Mouse (Mus musculus): Measurements from ENCODE around the gene Rps16. TPM values are rescaled to one million over a fixed set of nuclear protein-coding genes. Genes with fewer than 3 reads are reported as not detected.
A peak's percentile ranks its signal among the peaks of the same experiment; 100 is the strongest.

Rps16 gene
- polyA plus RNA-seq, 1 experiment from 2014 or later, result 531 TPM

DNA sequence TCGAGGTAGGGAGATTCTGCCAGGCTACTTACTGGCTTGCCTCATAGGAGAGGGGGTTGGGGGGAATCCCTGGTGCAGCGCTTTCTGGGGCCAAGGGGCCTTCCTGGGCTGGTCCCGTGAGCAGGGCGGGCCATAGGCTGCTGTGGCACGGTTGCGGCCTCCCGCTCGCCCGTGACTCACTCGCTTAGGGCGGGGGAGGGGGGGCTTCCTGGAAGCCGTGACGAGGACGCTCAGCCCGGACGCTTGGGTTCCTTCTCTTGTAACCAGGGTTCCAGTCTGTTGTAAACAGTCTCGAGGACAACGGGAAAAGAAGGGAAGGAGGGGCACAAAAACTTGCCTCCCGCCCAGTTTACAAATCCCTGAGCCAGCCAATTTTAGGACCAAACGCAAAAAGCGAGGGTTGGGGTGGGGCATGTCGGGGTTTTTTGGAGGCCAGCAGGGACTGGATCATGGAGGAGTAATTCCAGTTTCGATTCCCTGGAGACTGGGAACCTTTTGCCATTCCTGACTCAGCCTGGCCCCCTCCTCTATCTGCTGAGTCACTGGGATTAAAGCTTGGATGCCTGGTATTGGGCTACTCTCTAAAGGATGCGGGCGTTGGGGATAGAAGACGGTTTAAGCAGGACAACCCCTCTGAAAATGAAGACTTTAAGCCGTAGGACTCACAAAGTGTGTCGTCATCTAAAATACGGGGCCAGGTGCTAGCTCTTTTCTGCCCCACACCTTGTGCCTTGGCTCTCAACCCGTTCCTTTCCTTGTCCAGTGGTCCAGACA lies 30.8 kb downstream of the Rps16 start:
- peak overlapping the region; percentile 50 for H3K9ac ChIP-seq (ENCODE audit: low read depth, low read length)
- H3K4me1 ChIP-seq (ENCODE audit: control insufficient read depth, low read depth, low read length), result peaks cover 92% of the 10 kb centered on the region
- under 1% methylated on average over 30 of the region's 30 CpGs for WGBS (ENCODE audit: insufficient replicate concordance)
- ATAC-seq (ENCODE audit: low read depth), result peak; percentile 22
- H3K4me3 ChIP-seq (ENCODE audit: low read depth, low read length), result peak overlapping the region; percentile 58
- H3K27ac ChIP-seq (ENCODE audit: low read length), result peak overlapping the region; percentile 97
- no peaks in the 10 kb centered on the region for H3K9me3 ChIP-seq (replicated peaks; ENCODE audit: control insufficient read depth, low read length)
- H3K4me2 ChIP-seq (ENCODE audit: low read depth, low read length), result peak overlapping the region; percentile 96
- H3K27me3 ChIP-seq (ENCODE audit: control insufficient read depth, insufficient read depth, low read depth, low read length), result no peaks in the 10 kb centered on the region
- H3K36me3 ChIP-seq (ENCODE audit: control insufficient read depth, insufficient read depth), result peaks cover 4% of the 10 kb centered on the region; the same call in 1 of the 2 replicates

DNA sequence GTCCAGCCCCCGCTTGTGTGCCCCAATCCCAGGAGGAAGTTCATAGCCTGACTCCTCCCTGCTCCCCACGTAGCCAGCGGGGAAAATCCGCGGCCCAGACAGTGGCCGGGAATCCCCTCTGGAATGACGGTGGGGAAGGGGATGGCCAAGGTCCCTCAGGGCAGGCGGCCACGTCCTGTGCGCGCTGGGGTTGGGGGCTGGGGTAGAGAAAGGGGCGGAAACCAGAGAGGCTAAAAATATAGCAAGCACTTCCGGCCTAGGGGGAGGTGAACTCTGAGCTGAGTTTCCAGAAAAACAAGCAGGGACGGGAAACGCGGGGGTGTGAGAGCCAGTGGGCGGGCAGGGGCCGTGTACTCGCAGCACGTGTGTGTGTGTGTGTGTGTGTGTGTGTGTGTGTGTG lies 31.5 kb downstream of the Rps16 start:
- H3K27me3 ChIP-seq (ENCODE audit: control insufficient read depth, insufficient read depth, low read depth, low read length), result no peaks in the 10 kb centered on the region
- H3K9me3 ChIP-seq (replicated peaks; ENCODE audit: control insufficient read depth, low read length), result no peaks in the 10 kb centered on the region
- H3K4me2 ChIP-seq (ENCODE audit: low read depth, low read length), result peak overlapping the region; percentile 96
- ATAC-seq (ENCODE audit: low read depth), result peak; percentile 19
- H3K27ac ChIP-seq (ENCODE audit: low read length), result peak overlapping the region; percentile 97
- under 1% methylated on average over 20 of the region's 20 CpGs for WGBS (ENCODE audit: insufficient replicate concordance)
- peaks cover 89% of the 10 kb centered on the region for H3K4me1 ChIP-seq (ENCODE audit: control insufficient read depth, low read depth, low read length)
- peaks cover 4% of the 10 kb centered on the region; the same call in 1 of the 2 replicates for H3K36me3 ChIP-seq (ENCODE audit: control insufficient read depth, insufficient read depth)
- peak overlapping the region; percentile 50 for H3K9ac ChIP-seq (ENCODE audit: low read depth, low read length)
- peak overlapping the region; percentile 58 for H3K4me3 ChIP-seq (ENCODE audit: low read depth, low read length)

DNA sequence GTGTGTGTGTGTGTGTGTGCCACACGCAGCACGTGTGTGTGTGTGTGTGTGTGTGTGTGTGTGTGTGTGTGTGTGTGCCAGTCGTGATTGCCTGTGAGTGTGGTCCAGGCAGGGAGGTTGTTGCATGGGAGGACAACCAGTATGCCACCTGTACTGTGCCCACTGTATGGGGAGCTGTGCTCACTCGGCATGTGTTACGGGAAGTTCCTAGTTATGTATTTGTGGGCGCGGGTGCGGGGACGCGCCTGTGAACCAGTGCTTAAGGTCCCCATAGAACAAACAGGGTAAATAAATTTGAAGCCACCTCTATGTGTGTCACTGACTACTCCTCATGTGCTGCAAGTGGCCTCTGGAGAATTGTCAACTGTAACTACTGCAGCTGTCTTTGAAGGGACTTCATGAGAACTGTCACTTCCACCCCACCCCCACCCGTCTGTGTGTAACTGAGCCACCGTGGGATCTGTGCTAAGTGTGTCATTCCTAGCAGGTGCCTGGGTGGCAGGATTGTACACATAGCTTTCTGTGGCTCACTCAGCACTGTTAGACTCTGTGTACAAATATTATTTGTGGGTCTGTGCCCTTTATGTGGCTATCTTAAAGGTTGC lies 32.0 kb downstream of the Rps16 start:
- H3K4me3 ChIP-seq (ENCODE audit: low read depth, low read length), result peak overlapping the region; percentile 58
- peak overlapping the region; percentile 97 for H3K27ac ChIP-seq (ENCODE audit: low read length)
- peak overlapping the region; percentile 50 for H3K9ac ChIP-seq (ENCODE audit: low read depth, low read length)
- H3K4me2 ChIP-seq (ENCODE audit: low read depth, low read length), result peak overlapping the region; percentile 96
- no peaks in the 10 kb centered on the region for H3K9me3 ChIP-seq (replicated peaks; ENCODE audit: control insufficient read depth, low read length)
- no peaks in the 10 kb centered on the region for H3K27me3 ChIP-seq (ENCODE audit: control insufficient read depth, insufficient read depth, low read depth, low read length)
- H3K36me3 ChIP-seq (ENCODE audit: control insufficient read depth, insufficient read depth), result peaks cover 3% of the 10 kb centered on the region; the same call in 1 of the 2 replicates
- 10% methylated on average over 11 of the region's 12 CpGs for WGBS (ENCODE audit: insufficient replicate concordance)
- 0 out of 2 replicates have a peak, but pooled peaks have one; percentile 1 for ATAC-seq (ENCODE audit: low read depth)
- peaks cover 84% of the 10 kb centered on the region for H3K4me1 ChIP-seq (ENCODE audit: control insufficient read depth, low read depth, low read length)

DNA sequence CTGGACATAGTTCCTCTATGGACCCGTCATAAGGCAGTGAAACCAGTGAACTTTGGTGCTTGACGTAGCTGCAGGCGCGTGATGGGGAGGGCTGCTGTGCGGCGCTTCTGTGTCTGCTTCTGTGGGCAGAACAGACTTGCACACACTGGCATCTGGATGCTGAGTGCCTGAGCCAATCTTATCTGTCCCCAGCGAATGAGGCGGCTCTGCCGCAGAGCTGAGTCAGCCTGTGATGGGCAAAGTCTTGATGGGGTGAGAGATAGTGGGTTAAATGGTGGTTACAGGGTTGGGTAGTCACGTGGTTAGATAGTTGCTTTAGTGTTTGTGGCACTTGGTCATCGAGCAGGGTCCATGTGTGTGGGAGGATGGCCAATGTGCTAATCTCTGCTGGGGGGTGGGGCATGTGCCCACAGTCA lies 32.5 kb downstream of the Rps16 start:
- H3K4me3 ChIP-seq (ENCODE audit: low read depth, low read length), result peak overlapping the region; percentile 58

DNA sequence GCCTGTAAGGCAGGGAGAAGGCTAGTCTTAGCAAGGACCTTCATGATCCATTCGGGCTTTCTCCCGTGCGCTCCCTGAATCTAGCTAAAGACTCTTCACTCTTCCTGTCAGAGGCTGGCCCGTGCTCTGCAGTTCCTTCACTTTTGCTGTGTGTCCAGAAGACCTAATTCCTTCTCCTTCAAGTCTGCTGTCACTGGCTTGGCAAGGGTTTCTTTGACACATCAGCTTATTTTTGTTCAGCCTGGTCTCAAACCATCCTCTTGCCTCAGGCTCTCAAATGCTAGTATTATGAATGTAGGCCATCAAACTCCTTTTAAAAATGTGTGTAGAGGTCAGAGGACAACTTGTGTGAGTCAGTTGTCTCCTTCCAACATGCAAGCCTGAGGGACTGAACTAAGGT lies 33.2 kb downstream of the Rps16 start:
- H3K9ac ChIP-seq (ENCODE audit: low read depth, low read length), result peak overlapping the region; percentile 4; the same call in 1 of the 2 replicates
- peaks cover 73% of the 10 kb centered on the region for H3K4me1 ChIP-seq (ENCODE audit: control insufficient read depth, low read depth, low read length)

More for the DNA sequence above, 32.5 kb downstream of the Rps16 start:
- Histone ChIP-seq H3K36me3 (ENCODE audit: control insufficient read depth, insufficient read depth) (no peaks in the 10 kb centered on the region; the same call in 1 of the 2 replicates), H3K9ac (ENCODE audit: low read depth, low read length) (peak overlapping the region; percentile 50), H3K9me3 (replicated peaks; ENCODE audit: control insufficient read depth, low read length) (no peaks in the 10 kb centered on the region), H3K27me3 (ENCODE audit: control insufficient read depth, insufficient read depth, low read depth, low read length) (no peaks in the 10 kb centered on the region), H3K4me1 (ENCODE audit: control insufficient read depth, low read depth, low read length) (peaks cover 79% of the 10 kb centered on the region), H3K4me2 (ENCODE audit: low read depth, low read length) (peak overlapping the region; percentile 96), H3K27ac (ENCODE audit: low read length) (peak overlapping the region; percentile 97)
- 0% methylated on average over 11 of the region's 11 CpGs for WGBS (ENCODE audit: insufficient replicate concordance)
- ATAC-seq (ENCODE audit: low read depth), result peak; percentile 64

DNA sequence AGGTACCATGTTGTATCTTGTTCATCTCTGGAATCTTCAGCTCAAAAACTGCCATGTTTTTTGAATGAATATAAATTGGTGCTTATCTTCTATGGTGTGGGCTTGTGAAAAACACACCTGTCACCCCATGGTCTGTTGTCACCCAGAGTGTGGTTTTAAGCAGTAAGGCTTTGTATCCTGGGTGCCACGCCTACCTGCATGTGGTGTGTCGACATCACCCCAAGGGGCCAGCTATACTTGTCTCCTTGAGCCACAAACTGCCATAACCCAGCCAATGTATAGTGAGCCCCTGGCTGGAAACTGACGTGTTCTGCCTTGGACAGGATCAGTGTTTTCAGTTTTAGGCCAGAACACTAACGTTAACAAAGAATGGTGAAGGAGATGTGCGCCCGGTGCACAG lies 33.7 kb downstream of the Rps16 start:
- WGBS (ENCODE audit: insufficient replicate concordance), result 51% methylated on average over 6 of the region's 6 CpGs
- Histone ChIP-seq H3K36me3 (ENCODE audit: control insufficient read depth, insufficient read depth) (peaks cover 6% of the 10 kb centered on the region; the same call in 1 of the 2 replicates), H3K9ac (ENCODE audit: low read depth, low read length) (no peak overlapping the region), H3K27ac (ENCODE audit: low read length) (peak overlapping the region; percentile 97), H3K4me1 (ENCODE audit: control insufficient read depth, low read depth, low read length) (peaks cover 68% of the 10 kb centered on the region), H3K9me3 (replicated peaks; ENCODE audit: control insufficient read depth, low read length) (no peaks in the 10 kb centered on the region), H3K4me2 (ENCODE audit: low read depth, low read length) (no peak overlapping the region), H3K4me3 (ENCODE audit: low read depth, low read length) (no peak overlapping the region), H3K27me3 (ENCODE audit: control insufficient read depth, insufficient read depth, low read depth, low read length) (no peaks in the 10 kb centered on the region)
- no peak for ATAC-seq (ENCODE audit: low read depth)

More for the DNA sequence above, 33.2 kb downstream of the Rps16 start:
- no peaks in the 10 kb centered on the region for H3K9me3 ChIP-seq (replicated peaks; ENCODE audit: control insufficient read depth, low read length)
- no peaks in the 10 kb centered on the region for H3K27me3 ChIP-seq (ENCODE audit: control insufficient read depth, insufficient read depth, low read depth, low read length)
- 46% methylated on average over 4 of the region's 4 CpGs for WGBS (ENCODE audit: insufficient replicate concordance)
- H3K4me3 ChIP-seq (ENCODE audit: low read depth, low read length), result no peak overlapping the region
- peak overlapping the region; percentile 97 for H3K27ac ChIP-seq (ENCODE audit: low read length)
- peaks cover under 1% of the 10 kb centered on the region; the same call in 1 of the 2 replicates for H3K36me3 ChIP-seq (ENCODE audit: control insufficient read depth, insufficient read depth)
- ATAC-seq (ENCODE audit: low read depth), result no peak
- peak overlapping the region; percentile 96; the same call in 1 of the 2 replicates for H3K4me2 ChIP-seq (ENCODE audit: low read depth, low read length)

DNA sequence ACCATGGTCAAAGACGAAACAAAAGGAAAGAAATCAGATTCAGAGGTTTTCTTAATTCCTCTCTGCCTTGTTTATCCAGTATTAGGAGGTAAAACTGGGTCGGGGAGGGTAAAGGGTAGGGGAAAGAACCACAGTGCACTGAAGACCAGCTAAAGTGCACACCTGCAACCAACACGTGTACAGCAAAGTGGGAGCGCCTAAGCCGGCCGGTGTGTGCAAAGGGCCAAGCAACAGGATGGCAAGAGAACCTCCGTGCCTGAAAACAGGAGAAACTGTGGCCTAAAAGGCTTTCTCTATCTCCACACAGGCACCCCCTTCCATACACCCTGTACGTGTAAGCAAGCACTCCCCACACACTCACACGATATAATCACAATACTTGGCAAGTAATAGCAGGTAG lies 34.7 kb downstream of the Rps16 start:
- Histone ChIP-seq H3K9ac (ENCODE audit: low read depth, low read length) (no peak overlapping the region), H3K4me3 (ENCODE audit: low read depth, low read length) (no peak overlapping the region), H3K9me3 (replicated peaks; ENCODE audit: control insufficient read depth, low read length) (no peaks in the 10 kb centered on the region), H3K27me3 (ENCODE audit: control insufficient read depth, insufficient read depth, low read depth, low read length) (no peaks in the 10 kb centered on the region), H3K27ac (ENCODE audit: low read length) (peak overlapping the region; percentile 84), H3K4me1 (ENCODE audit: control insufficient read depth, low read depth, low read length) (peaks cover 58% of the 10 kb centered on the region), H3K36me3 (ENCODE audit: control insufficient read depth, insufficient read depth) (peaks cover 9% of the 10 kb centered on the region), H3K4me2 (ENCODE audit: low read depth, low read length) (0 out of 2 replicates have a peak overlapping the region, but pooled peaks have one; percentile 8)
- ATAC-seq (ENCODE audit: low read depth), result no peak
- WGBS (ENCODE audit: insufficient replicate concordance), result 79% methylated on average over 9 of the region's 9 CpGs

DNA sequence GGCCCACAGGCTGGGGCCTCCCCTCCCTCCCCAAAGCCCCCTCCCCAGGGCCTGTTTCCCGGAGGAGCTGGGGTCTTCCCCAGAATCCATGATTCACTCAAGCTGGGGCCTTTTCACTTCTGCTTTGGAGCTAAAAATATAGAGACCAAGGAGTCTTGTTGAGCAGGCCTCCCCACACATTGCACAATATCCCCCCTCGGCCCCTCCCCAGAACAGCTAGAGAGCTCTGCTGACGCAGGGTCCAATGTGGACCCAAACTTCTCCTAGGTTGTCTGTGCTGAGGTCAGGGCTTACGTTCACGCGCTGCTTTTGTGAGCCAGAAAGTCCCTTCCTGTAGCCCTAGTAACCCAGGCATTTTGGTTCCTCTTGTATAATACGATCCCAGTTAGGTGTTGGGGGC lies 35.6 kb downstream of the Rps16 start:
- Histone ChIP-seq H3K36me3 (ENCODE audit: control insufficient read depth, insufficient read depth) (peaks cover 13% of the 10 kb centered on the region), H3K4me3 (ENCODE audit: low read depth, low read length) (no peak overlapping the region), H3K27me3 (ENCODE audit: control insufficient read depth, insufficient read depth, low read depth, low read length) (no peaks in the 10 kb centered on the region), H3K9ac (ENCODE audit: low read depth, low read length) (peak overlapping the region; percentile 12; the same call in 1 of the 2 replicates), H3K9me3 (replicated peaks; ENCODE audit: control insufficient read depth, low read length) (no peaks in the 10 kb centered on the region), H3K4me2 (ENCODE audit: low read depth, low read length) (no peak overlapping the region), H3K4me1 (ENCODE audit: control insufficient read depth, low read depth, low read length) (peaks cover 50% of the 10 kb centered on the region), H3K27ac (ENCODE audit: low read length) (peak overlapping the region; percentile 84)
- WGBS (ENCODE audit: insufficient replicate concordance), result 47% methylated on average over 7 of the region's 7 CpGs
- 0 out of 2 replicates have a peak, but pooled peaks have one; percentile 3 for ATAC-seq (ENCODE audit: low read depth)
